Mouse (Mus musculus): Measurements from ENCODE around the gene Lonp2. TPM values are rescaled to one million over a fixed set of nuclear protein-coding genes. Genes with fewer than 3 reads are reported as not detected.

Gene Lonp2
- polyA plus RNA-seq, 1 experiment from 2014 or later: 53.5 TPM

DNA sequence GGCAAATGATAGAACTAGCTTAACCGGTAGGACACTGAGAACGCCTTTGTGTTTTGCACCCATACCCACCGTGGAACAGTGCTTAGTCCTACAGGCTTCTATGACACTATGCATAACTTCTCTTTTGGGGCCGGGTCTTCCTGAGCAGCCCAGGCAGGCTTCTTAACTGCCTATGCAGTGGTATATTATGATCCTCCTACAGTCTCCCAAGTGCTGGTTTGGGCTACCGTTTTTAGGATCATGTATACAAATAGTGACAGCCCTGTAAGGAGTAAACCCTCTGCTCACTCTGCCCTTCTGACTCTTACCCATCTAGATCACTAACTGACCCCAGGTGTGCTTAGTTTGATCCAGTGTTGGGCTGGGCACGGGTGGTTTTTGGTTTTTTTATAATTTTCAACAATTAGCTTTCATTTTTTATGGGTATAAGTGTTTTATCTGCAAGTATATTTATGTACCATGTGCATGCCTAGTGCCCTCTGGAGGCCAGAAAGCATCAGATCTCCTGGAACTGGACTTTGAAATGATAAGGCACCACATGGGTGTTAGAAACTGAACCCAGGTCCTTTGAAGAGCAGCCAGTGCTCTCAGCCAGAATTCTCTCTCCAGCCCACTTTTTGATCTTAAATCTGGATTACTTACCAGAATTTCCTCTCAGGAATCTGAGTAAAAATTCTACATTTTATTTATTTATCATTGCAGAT is 97.1 kb downstream of the Lonp2 start:
- Histone ChIP-seq H3K4me3 (ENCODE audit: low read depth, low read length) (no peak overlapping the region), H3K4me2 (replicated peaks; ENCODE audit: low read depth) (no peak overlapping the region), H3K27ac (ENCODE audit: low read depth, low read length) (no peak overlapping the region), H3K9ac (ENCODE audit: low read depth, low read length) (no peak overlapping the region), H3K27me3 (replicated peaks; ENCODE audit: control insufficient read depth, insufficient read depth, low read length) (no peaks in the 10 kb centered on the region), H3K36me3 (ENCODE audit: control insufficient read depth, insufficient read depth) (peaks cover 28% of the 10 kb centered on the region), H3K9me3 (ENCODE audit: control insufficient read depth) (no peaks in the 10 kb centered on the region), H3K4me1 (replicated peaks; ENCODE audit: control insufficient read depth, insufficient read depth, low read length) (no peaks in the 10 kb centered on the region)
- ATAC-seq: no peak
- peak; percentile 61 for TF ChIP-seq CTCF (IDR thresholded peaks at IDR 0.05; ENCODE audit: low read depth)
- WGBS: 88% methylated on average over 6 of the region's 6 CpGs

GRCm38 (mm10) chr8:86721490-86721889 is 97.6 kb downstream of the Lonp2 start:
- Histone ChIP-seq H3K4me2 (replicated peaks; ENCODE audit: low read depth) (no peak overlapping the region), H3K27me3 (replicated peaks; ENCODE audit: control insufficient read depth, insufficient read depth, low read length) (no peaks in the 10 kb centered on the region), H3K4me3 (ENCODE audit: low read depth, low read length) (no peak overlapping the region), H3K27ac (ENCODE audit: low read depth, low read length) (no peak overlapping the region), H3K9me3 (ENCODE audit: control insufficient read depth) (no peaks in the 10 kb centered on the region), H3K4me1 (replicated peaks; ENCODE audit: control insufficient read depth, insufficient read depth, low read length) (no peaks in the 10 kb centered on the region), H3K36me3 (ENCODE audit: control insufficient read depth, insufficient read depth) (peaks cover 24% of the 10 kb centered on the region), H3K9ac (ENCODE audit: low read depth, low read length) (no peak overlapping the region)
- WGBS: 85% methylated on average over 2 of the region's 2 CpGs
- ATAC-seq: no peak
- TF ChIP-seq CTCF (IDR thresholded peaks at IDR 0.05; ENCODE audit: low read depth): no peak

- no peak for TF ChIP-seq CTCF (IDR thresholded peaks at IDR 0.05; ENCODE audit: low read depth)
- Histone ChIP-seq H3K4me1 (replicated peaks; ENCODE audit: control insufficient read depth, insufficient read depth, low read length) (peaks cover 9% of the 10 kb centered on the region; the same call in 1 of the 2 replicates), H3K4me2 (replicated peaks; ENCODE audit: low read depth) (no peak overlapping the region), H3K9ac (ENCODE audit: low read depth, low read length) (no peak overlapping the region), H3K4me3 (ENCODE audit: low read depth, low read length) (no peak overlapping the region), H3K9me3 (ENCODE audit: control insufficient read depth) (no peaks in the 10 kb centered on the region), H3K27me3 (replicated peaks; ENCODE audit: control insufficient read depth, insufficient read depth, low read length) (no peaks in the 10 kb centered on the region), H3K36me3 (ENCODE audit: control insufficient read depth, insufficient read depth) (no peaks in the 10 kb centered on the region; the same call in none of the 2 replicates), H3K27ac (ENCODE audit: low read depth, low read length) (no peak overlapping the region)
- ATAC-seq: no peak
- 75% methylated on average over 6 of the region's 6 CpGs for WGBS
These were observed 103.1 kb downstream of the Lonp2 start for GRCm38 (mm10) chr8:86726959-86727358.

- Histone ChIP-seq H3K4me3 (ENCODE audit: low read depth, low read length) (no peak overlapping the region), H3K9ac (ENCODE audit: low read depth, low read length) (no peak overlapping the region), H3K9me3 (ENCODE audit: control insufficient read depth) (no peaks in the 10 kb centered on the region), H3K4me2 (replicated peaks; ENCODE audit: low read depth) (no peak overlapping the region), H3K36me3 (ENCODE audit: control insufficient read depth, insufficient read depth) (no peaks in the 10 kb centered on the region; the same call in none of the 2 replicates), H3K27ac (ENCODE audit: low read depth, low read length) (0 out of 2 replicates have a peak overlapping the region, but pooled peaks have one; percentile 15), H3K27me3 (replicated peaks; ENCODE audit: control insufficient read depth, insufficient read depth, low read length) (no peaks in the 10 kb centered on the region), H3K4me1 (replicated peaks; ENCODE audit: control insufficient read depth, insufficient read depth, low read length) (peaks cover 9% of the 10 kb centered on the region; the same call in 1 of the 2 replicates)
- WGBS: 60% methylated on average over 19 of the region's 19 CpGs
- no peak for TF ChIP-seq CTCF (IDR thresholded peaks at IDR 0.05; ENCODE audit: low read depth)
- 0 out of 2 replicates have a peak, but pooled peaks have one; percentile 31 for ATAC-seq
These were observed 104.5 kb downstream of the Lonp2 start for GRCm38 (mm10) chr8:86728224-86728950.

DNA sequence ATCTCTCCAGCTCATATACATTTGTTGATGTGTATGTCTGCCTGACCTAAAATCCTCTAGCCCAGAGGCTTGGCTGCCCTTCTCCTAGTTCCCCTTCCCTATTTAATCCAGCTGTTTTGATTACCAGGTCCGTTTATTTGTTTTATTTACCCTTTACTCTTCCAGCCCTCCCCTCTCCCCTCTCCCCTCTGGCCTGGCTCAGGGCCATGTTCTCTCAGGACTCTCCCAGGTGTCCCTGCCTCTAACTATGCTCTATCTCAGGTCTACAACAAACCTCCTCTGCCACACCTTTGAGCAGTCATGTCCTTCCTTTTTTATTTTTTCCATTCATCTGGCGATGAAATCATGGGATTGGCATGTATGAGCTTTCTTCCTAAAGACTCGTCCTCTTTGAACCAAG is 106.5 kb downstream of the Lonp2 start:
- H3K4me1 ChIP-seq (replicated peaks; ENCODE audit: control insufficient read depth, insufficient read depth, low read length): peaks cover 15% of the 10 kb centered on the region; the same call in 1 of the 2 replicates
- TF ChIP-seq CTCF (IDR thresholded peaks at IDR 0.05; ENCODE audit: low read depth): no peak
- ATAC-seq: no peak

DNA sequence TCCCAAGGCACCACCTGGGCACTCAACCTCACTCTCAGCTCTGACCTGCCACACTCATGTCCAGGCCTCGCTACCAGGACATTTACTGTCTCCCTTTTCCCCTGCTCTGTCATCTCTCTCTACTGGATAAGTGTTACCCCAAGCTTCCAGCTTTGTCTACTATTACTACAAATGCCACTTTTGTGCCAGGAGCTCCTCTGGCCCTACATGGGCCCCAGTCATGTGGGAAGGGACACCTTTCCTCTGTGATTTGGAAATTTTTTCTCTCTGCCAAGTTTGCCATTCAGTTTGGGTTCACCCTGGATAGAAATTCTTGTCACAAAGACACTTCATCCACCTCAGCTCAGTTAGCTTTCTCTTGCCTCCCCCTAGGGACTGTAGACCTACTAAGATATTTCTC is 107.0 kb downstream of the Lonp2 start:
- Histone ChIP-seq H3K4me2 (replicated peaks; ENCODE audit: low read depth) (no peak overlapping the region), H3K27ac (ENCODE audit: low read depth, low read length) (no peak overlapping the region), H3K36me3 (ENCODE audit: control insufficient read depth, insufficient read depth) (peaks cover 3% of the 10 kb centered on the region; the same call in 1 of the 2 replicates), H3K4me3 (ENCODE audit: low read depth, low read length) (no peak overlapping the region), H3K9me3 (ENCODE audit: control insufficient read depth) (no peaks in the 10 kb centered on the region), H3K9ac (ENCODE audit: low read depth, low read length) (no peak overlapping the region), H3K27me3 (replicated peaks; ENCODE audit: control insufficient read depth, insufficient read depth, low read length) (no peaks in the 10 kb centered on the region), H3K4me1 (replicated peaks; ENCODE audit: control insufficient read depth, insufficient read depth, low read length) (peaks cover 15% of the 10 kb centered on the region; the same call in 1 of the 2 replicates)
- no peak for TF ChIP-seq CTCF (IDR thresholded peaks at IDR 0.05; ENCODE audit: low read depth)
- 86% methylated on average over 1 of the region's 1 CpGs for WGBS
- ATAC-seq: no peak

More for the DNA sequence above, 106.5 kb downstream of the Lonp2 start:
- Histone ChIP-seq H3K9me3 (ENCODE audit: control insufficient read depth) (no peaks in the 10 kb centered on the region), H3K36me3 (ENCODE audit: control insufficient read depth, insufficient read depth) (peaks cover 3% of the 10 kb centered on the region; the same call in 1 of the 2 replicates), H3K27me3 (replicated peaks; ENCODE audit: control insufficient read depth, insufficient read depth, low read length) (no peaks in the 10 kb centered on the region), H3K4me2 (replicated peaks; ENCODE audit: low read depth) (no peak overlapping the region), H3K9ac (ENCODE audit: low read depth, low read length) (no peak overlapping the region), H3K27ac (ENCODE audit: low read depth, low read length) (no peak overlapping the region), H3K4me3 (ENCODE audit: low read depth, low read length) (no peak overlapping the region)
- WGBS: 24% methylated on average over 3 of the region's 3 CpGs
